Mouse (Mus musculus): ENCODE measurements around the gene Thop1. TPM values are rescaled to one million over a fixed set of nuclear protein-coding genes. Genes with fewer than 3 reads are reported as not detected.

Gene Thop1
- total RNA-seq, 2 experiments from 2014 or later: 14.5 to 15.5 TPM

- DNase-seq: no peak
Measured at GRCm38 (mm10) chr10:81119625-81120024, 49.8 kb downstream of the Thop1 start.

DNA sequence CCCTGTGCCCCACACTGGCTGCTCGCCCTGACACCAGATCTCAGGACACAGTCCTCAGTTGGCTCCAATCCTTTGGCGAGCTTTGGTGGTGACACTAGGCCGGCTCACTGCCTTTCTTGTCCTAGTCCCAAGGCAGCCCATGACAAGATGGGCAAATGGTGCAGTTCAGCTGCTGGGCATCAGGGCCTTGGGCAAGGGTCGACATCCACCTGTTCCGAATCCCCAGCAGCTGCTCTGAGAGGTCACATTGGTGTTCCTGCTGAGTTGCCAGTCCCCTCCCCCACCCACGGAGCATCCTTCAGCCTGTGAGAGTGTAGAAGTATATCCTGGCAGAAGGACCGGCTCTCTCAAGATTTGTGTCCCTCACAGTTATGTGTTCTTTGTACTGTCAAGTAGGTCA, 50.8 kb downstream of the Thop1 start:
- DNase-seq: no peak

- no peak for DNase-seq
Measured at GRCm38 (mm10) chr10:81122889-81123288, 53.1 kb downstream of the Thop1 start.

- DNase-seq: no peak
Measured at GRCm38 (mm10) chr10:81123500-81123899, 53.7 kb downstream of the Thop1 start.

Small RNAs within 50 kb of the gene (microRNA-seq; reads per million reads assigned to microRNA genes)
- gene Mir5615-1 (0 reads per million in 2 experiments), gene Mir5615-2 (0 reads per million in 2 experiments)

Other genes with a start within 250 kb of the Thop1 start
- 1,000 to 10,000 TPM; 1,002 to 1,049 TPM for gene Oaz1, start 243.4 kb upstream of the Thop1 start, total RNA-seq (2021)
- 1 to 10 TPM; 1.8 to 2.5 TPM for gene Lingo3, start 226.0 kb upstream of the Thop1 start, total RNA-seq (2021)
- 10 to 100 TPM; 29.9 to 35.0 TPM for gene Lsm7, start 214.8 kb upstream of the Thop1 start, total RNA-seq (2021)
- 10 to 100 TPM; 23.4 to 24.8 TPM for gene Sppl2b, start 214.8 kb upstream of the Thop1 start, total RNA-seq (2021)
- not detected for gene Tmprss9, start 198.2 kb upstream of the Thop1 start, total RNA-seq (2021)
- gene Timm13, start 169.1 kb upstream of the Thop1 start, total RNA-seq (2021): 100 to 1,000 TPM; 162 to 169 TPM
- 10 to 100 TPM; 15.5 to 17.2 TPM for gene Lmnb2, start 151.8 kb upstream of the Thop1 start, total RNA-seq (2021)
- gene Gadd45b, start 140.0 kb upstream of the Thop1 start, total RNA-seq (2021): 1 to 10 TPM; 6.4 to 9.5 TPM
- gene Gng7, start 55.1 kb upstream of the Thop1 start, total RNA-seq (2021): under 1 TPM; 0.38 to 0.47 TPM
- gene Diras1, start 44.4 kb upstream of the Thop1 start, total RNA-seq (2021): not detected
- gene Slc39a3, start 32.6 kb upstream of the Thop1 start, total RNA-seq (2021): 1 to 10 TPM; 7.6 to 7.8 TPM
- gene Sgta, start 9.9 kb upstream of the Thop1 start, total RNA-seq (2021): 100 to 1,000 TPM; 102 to 103 TPM
- 1 to 10 TPM; 1.8 to 2.3 TPM for gene Creb3l3, start 28.8 kb downstream of the Thop1 start, total RNA-seq (2021)
- gene Map2k2, start 35.9 kb downstream of the Thop1 start, total RNA-seq (2021): 100 to 1,000 TPM; 134 to 141 TPM
- 10 to 100 TPM; 37.0 to 43.0 TPM for gene Zbtb7a, start 65.2 kb downstream of the Thop1 start, total RNA-seq (2021)
- gene Pias4, start 97.9 kb downstream of the Thop1 start, total RNA-seq (2021): 10 to 100 TPM; 17.5 to 18.6 TPM
- gene Eef2, start 106.6 kb downstream of the Thop1 start, total RNA-seq (2021): 1,000 to 10,000 TPM; 1,326 to 1,351 TPM
- 10 to 100 TPM; 41.9 to 45.7 TPM for gene Dapk3, start 113.0 kb downstream of the Thop1 start, total RNA-seq (2021)
- gene 4930442H23Rik, start 113.8 kb downstream of the Thop1 start, total RNA-seq (2021): not detected
- gene Nmrk2, start 132.0 kb downstream of the Thop1 start, total RNA-seq (2021): 10 to 100 TPM; 44.1 to 74.9 TPM
- under 1 TPM; 0.23 to 0.24 TPM for gene Atcay, start 160.8 kb downstream of the Thop1 start, total RNA-seq (2021)
- 1 to 10 TPM; 4.2 to 5.5 TPM for gene Zfr2, start 163.1 kb downstream of the Thop1 start, total RNA-seq (2021)
- under 1 TPM; 0.21 to 0.56 TPM for gene Matk, start 182.9 kb downstream of the Thop1 start, total RNA-seq (2021)
- gene Mrpl54, start 196.9 kb downstream of the Thop1 start, total RNA-seq (2021): 100 to 1,000 TPM; 118 to 125 TPM
- gene Apba3, start 196.9 kb downstream of the Thop1 start, total RNA-seq (2021): 10 to 100 TPM; 49.0 to 53.0 TPM
- under 1 TPM in 1 of 2 experiments, not detected in 1; 0.50 TPM for gene Tjp3, start 221.5 kb downstream of the Thop1 start, total RNA-seq (2021)
- gene Pip5k1c, start 222.9 kb downstream of the Thop1 start, total RNA-seq (2021): 10 to 100 TPM; 52.0 to 55.4 TPM

Measured in heart, postnatal 4 days (tissue).